Mouse (Mus musculus): ENCODE measurements around the gene Hist1h1c. TPM values are rescaled to one million over a fixed set of nuclear protein-coding genes. Genes with fewer than 3 reads are reported as not detected.

The Hist1h1c gene
- polyA plus RNA-seq, 2 experiments, result 46.8 to 72.5 TPM

- DNase-seq (ENCODE audit: low read depth in 3 of 3, low spot score in 3 of 3) (no peak), ATAC-seq (ENCODE audit: insufficient read depth) (no peak)
- Histone ChIP-seq H3K36me3 (replicated peaks; ENCODE audit: control insufficient read depth, insufficient read depth, low read depth) (no peaks in the 10 kb centered on the region), H3K4me2 (ENCODE audit: low read depth) (peak overlapping the region; percentile 94), H3K9me3 (ENCODE audit: control insufficient read depth, low read length) (no peaks in the 10 kb centered on the region), H3K27me3 (ENCODE audit: control insufficient read depth, insufficient read depth, low read length) (no peaks in the 10 kb centered on the region), H3K4me1 (replicated peaks; ENCODE audit: control insufficient read depth in 2 of 2, insufficient read depth in 2 of 2, low read length in 1 of 2) (peaks cover 16 to 24% of the 10 kb centered on the region in 2 experiments), H3K9ac (replicated peaks) (peak overlapping the region; percentile 97), H3K27ac (peak overlapping the region; percentile 99), H3K4me3 (ENCODE audit: insufficient read depth in 1 of 2, low read depth in 2 of 2, low read length in 2 of 2) (peak overlapping the region; percentile 65 to 86; a peak in 3 of 4 replicates)
- 22% methylated on average over 5 of the region's 5 CpGs for WGBS (ENCODE audit: insufficient replicate concordance)
- TF ChIP-seq CTCF (IDR thresholded peaks at IDR 0.05; ENCODE audit: low read depth), result no peak
- TF ChIP-seq EP300 (IDR thresholded peaks at IDR 0.05; ENCODE audit: low read depth), result no peak
Measured at GRCm38 (mm10) chr13:23740910-23741309, 2.3 kb downstream of the Hist1h1c start.

GRCm38 (mm10) chr13:23742007-23742406, 3.4 kb downstream of the Hist1h1c start:
- TF ChIP-seq EP300 (IDR thresholded peaks at IDR 0.05; ENCODE audit: low read depth) (no peak), CTCF (IDR thresholded peaks at IDR 0.05; ENCODE audit: low read depth) (no peak)
- Histone ChIP-seq H3K27ac (peak overlapping the region; percentile 87), H3K27me3 (ENCODE audit: control insufficient read depth, insufficient read depth, low read length) (no peaks in the 10 kb centered on the region), H3K4me3 (ENCODE audit: insufficient read depth in 1 of 2, low read depth in 2 of 2, low read length in 2 of 2) (peak overlapping the region in 1 of 2 experiments; percentile 36; a peak in 2 of 4 replicates), H3K4me2 (ENCODE audit: low read depth) (peak overlapping the region; percentile 94), H3K36me3 (replicated peaks; ENCODE audit: control insufficient read depth, insufficient read depth, low read depth) (no peaks in the 10 kb centered on the region), H3K9ac (replicated peaks) (peak overlapping the region; percentile 73), H3K4me1 (replicated peaks; ENCODE audit: control insufficient read depth in 2 of 2, insufficient read depth in 2 of 2, low read length in 1 of 2) (peaks cover 16 to 24% of the 10 kb centered on the region in 2 experiments), H3K9me3 (ENCODE audit: control insufficient read depth, low read length) (no peaks in the 10 kb centered on the region)
- DNase-seq (ENCODE audit: low read depth in 3 of 3, low spot score in 3 of 3), result no peak
- no peak for ATAC-seq (ENCODE audit: insufficient read depth)

- TF ChIP-seq CTCF (IDR thresholded peaks at IDR 0.05; ENCODE audit: low read depth), result no peak
- no peak for TF ChIP-seq EP300 (IDR thresholded peaks at IDR 0.05; ENCODE audit: low read depth)
- Histone ChIP-seq H3K9ac (replicated peaks) (peak overlapping the region; percentile 52), H3K27ac (peak overlapping the region; percentile 85), H3K9me3 (ENCODE audit: control insufficient read depth, low read length) (no peaks in the 10 kb centered on the region), H3K4me3 (ENCODE audit: insufficient read depth in 1 of 2, low read depth in 2 of 2, low read length in 2 of 2) (peak overlapping the region in 1 of 2 experiments; percentile 28; a peak in 3 of 4 replicates), H3K36me3 (replicated peaks; ENCODE audit: control insufficient read depth, insufficient read depth, low read depth) (no peaks in the 10 kb centered on the region), H3K27me3 (ENCODE audit: control insufficient read depth, insufficient read depth, low read length) (no peaks in the 10 kb centered on the region), H3K4me1 (replicated peaks; ENCODE audit: control insufficient read depth in 2 of 2, insufficient read depth in 2 of 2, low read length in 1 of 2) (peaks cover 15 to 27% of the 10 kb centered on the region in 2 experiments), H3K4me2 (ENCODE audit: low read depth) (peak overlapping the region; percentile 47)
- no peak for DNase-seq (ENCODE audit: low read depth in 3 of 3, low spot score in 3 of 3)
- ATAC-seq (ENCODE audit: insufficient read depth), result no peak
- 87% methylated on average over 5 of the region's 5 CpGs for WGBS (ENCODE audit: insufficient replicate concordance)
Measured at GRCm38 (mm10) chr13:23743215-23743614, 4.6 kb downstream of the Hist1h1c start.

- Histone ChIP-seq H3K4me1 (replicated peaks; ENCODE audit: control insufficient read depth in 2 of 2, insufficient read depth in 2 of 2, low read length in 1 of 2) (peaks cover 20 to 30% of the 10 kb centered on the region in 2 experiments), H3K36me3 (replicated peaks; ENCODE audit: control insufficient read depth, insufficient read depth, low read depth) (no peaks in the 10 kb centered on the region), H3K4me3 (ENCODE audit: insufficient read depth in 1 of 2, low read depth in 2 of 2, low read length in 2 of 2) (peak overlapping the region; percentile 61 to 62), H3K4me2 (ENCODE audit: low read depth) (peak overlapping the region; percentile 89), H3K27ac (peak overlapping the region; percentile 100), H3K9ac (replicated peaks) (peak overlapping the region; percentile 95), H3K9me3 (ENCODE audit: control insufficient read depth, low read length) (no peaks in the 10 kb centered on the region), H3K27me3 (ENCODE audit: control insufficient read depth, insufficient read depth, low read length) (no peaks in the 10 kb centered on the region)
- ATAC-seq (ENCODE audit: insufficient read depth) (no peak), DNase-seq (ENCODE audit: low read depth in 3 of 3, low spot score in 3 of 3) (no peak)
- TF ChIP-seq CTCF (IDR thresholded peaks at IDR 0.05; ENCODE audit: low read depth) (no peak), EP300 (IDR thresholded peaks at IDR 0.05; ENCODE audit: low read depth) (0 out of 2 replicates have a peak, but pooled peaks have one; percentile 4)
- WGBS (ENCODE audit: insufficient replicate concordance), result 47% methylated on average over 4 of the region's 4 CpGs
Measured at GRCm38 (mm10) chr13:23743963-23744362, 5.4 kb downstream of the Hist1h1c start.

- DNase-seq (ENCODE audit: low read depth in 3 of 3, low spot score in 3 of 3) (peak in 1 of 3 experiments; percentile 68), ATAC-seq (ENCODE audit: insufficient read depth) (no peak)
- under 1% methylated on average over 13 of the region's 36 CpGs for WGBS (ENCODE audit: insufficient replicate concordance)
- no peak for TF ChIP-seq EP300 (IDR thresholded peaks at IDR 0.05; ENCODE audit: low read depth)
- TF ChIP-seq CTCF (IDR thresholded peaks at IDR 0.05; ENCODE audit: low read depth), result no peak
- Histone ChIP-seq H3K4me1 (replicated peaks; ENCODE audit: control insufficient read depth in 2 of 2, insufficient read depth in 2 of 2, low read length in 1 of 2) (peaks cover 22 to 32% of the 10 kb centered on the region in 2 experiments), H3K36me3 (replicated peaks; ENCODE audit: control insufficient read depth, insufficient read depth, low read depth) (no peaks in the 10 kb centered on the region), H3K9ac (replicated peaks) (peak overlapping the region; percentile 95), H3K4me2 (ENCODE audit: low read depth) (peak overlapping the region; percentile 89), H3K9me3 (ENCODE audit: control insufficient read depth, low read length) (no peaks in the 10 kb centered on the region), H3K27me3 (ENCODE audit: control insufficient read depth, insufficient read depth, low read length) (no peaks in the 10 kb centered on the region), H3K4me3 (ENCODE audit: insufficient read depth in 1 of 2, low read depth in 2 of 2, low read length in 2 of 2) (peak overlapping the region; percentile 61 to 67), H3K27ac (peak overlapping the region; percentile 100)
Measured at GRCm38 (mm10) chr13:23744421-23745380, 6.1 kb downstream of the Hist1h1c start.
